Mouse (Mus musculus) hindbrain, embryonic 15.5 days (tissue): ENCODE measurements around the gene Rcor2. TPM values are rescaled to one million over a fixed set of nuclear protein-coding genes. Genes with fewer than 3 reads are reported as not detected.

Experiments used
- ATAC-seq: fragments of 200-750 bp; cut with Nextera tagmentation; 2 replicates; pipeline ENCODE4 v1.8.0; 2017; ENCODE audit warnings: low read depth, moderate number of reproducible peaks, moderate TSS enrichment; ENCODE audit not compliant: low FRiP score
- H3K27ac ChIP-seq: fragments of 300-500 bp; sonication (generic); replicated peaks from 2 replicates; pipeline ENCODE4 v1.5.1; 2015; ENCODE audit warnings: mild to moderate bottlenecking, inconsistent platforms
- H3K27me3 ChIP-seq: fragments of 300-500 bp; sonication (generic); 2 replicates; pipeline ENCODE4 v1.6.1; 2015; ENCODE audit warnings: control low read depth, inconsistent platforms
- H3K36me3 ChIP-seq: fragments of 300-500 bp; sonication (generic); 2 replicates; pipeline ENCODE4 v1.6.1; 2015; ENCODE audit warnings: control low read depth, inconsistent platforms
- H3K4me1 ChIP-seq: fragments of 300-500 bp; sonication (generic); replicated peaks from 2 replicates; pipeline ENCODE4 v1.6.1; 2015; ENCODE audit warnings: control low read depth, inconsistent platforms
- H3K4me2 ChIP-seq: fragments of 300-500 bp; sonication (generic); 2 replicates; pipeline ENCODE4 v1.6.1; 2015; ENCODE audit warnings: moderate library complexity, mild to moderate bottlenecking, inconsistent platforms
- H3K4me3 ChIP-seq: fragments of 300-500 bp; sonication (generic); 2 replicates; pipeline ENCODE4 v1.5.1; 2015; ENCODE audit warnings: mild to moderate bottlenecking, inconsistent platforms
- H3K9ac ChIP-seq: fragments of 300-500 bp; sonication (generic); 2 replicates; pipeline ENCODE4 v1.6.1; 2015; ENCODE audit warnings: inconsistent platforms
- H3K9me3 ChIP-seq: fragments of 300-500 bp; sonication (generic); 2 replicates; pipeline ENCODE4 v1.6.1; 2016; ENCODE audit warnings: control low read depth, inconsistent platforms
- WGBS: fragments of 180-500 bp; shearing (Covaris S2); methylation state at CpG from one replicate; pipeline ENCODE4 v1.1.7; 2015; 5-methylcytosine and 5-hydroxymethylcytosine counted together
- polyA plus RNA-seq: library from polyadenylated mRNA; unstranded; fragments of >200 nt; fragmentation: Nextera tagmentation; extraction: Ambion mirVana; gene quantifications from 2 replicates; pipeline ENCODE4 v1.2.1, GENCODE M21; 2015

The Rcor2 gene
- polyA plus RNA-seq, 1 experiment from 2014 or later, result 24.0 TPM

DNA sequence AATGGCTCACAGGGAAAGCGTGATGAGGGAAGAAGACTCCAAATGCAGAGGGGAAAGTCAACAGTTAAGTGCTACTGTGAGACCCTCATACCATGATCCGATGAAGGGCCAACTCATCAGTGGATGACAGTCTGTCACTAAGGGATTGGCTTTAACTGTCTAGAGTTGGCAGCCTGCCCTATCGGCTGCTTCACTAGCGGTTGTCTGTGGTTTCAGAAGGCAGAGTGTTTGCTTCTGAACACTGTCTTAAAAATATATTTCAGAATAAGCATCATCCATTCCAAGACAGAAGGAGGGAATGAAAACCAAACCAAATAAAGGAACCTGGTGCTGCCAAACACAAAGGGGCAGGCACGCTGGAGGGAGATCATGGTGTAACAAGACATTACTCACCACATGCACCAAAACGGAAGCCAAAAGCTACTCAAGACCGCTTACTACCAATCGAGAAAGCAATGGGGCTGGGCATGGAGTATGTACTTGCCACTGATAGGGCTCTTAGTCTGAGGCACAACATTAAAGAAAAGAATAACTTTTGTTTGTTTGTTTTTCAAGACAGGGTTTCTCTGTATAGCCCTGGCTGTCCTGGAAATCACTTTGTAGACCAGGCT is 48.0 kb downstream of the Rcor2 start:
- H3K4me3 ChIP-seq, result no peak overlapping the region
- no peak overlapping the region for H3K27ac ChIP-seq
- H3K9me3 ChIP-seq, result no peaks in the 10 kb centered on the region
- H3K4me2 ChIP-seq, result no peak overlapping the region
- no peak overlapping the region for H3K9ac ChIP-seq
- H3K4me1 ChIP-seq, result peaks cover 37% of the 10 kb centered on the region
- H3K27me3 ChIP-seq, result no peaks in the 10 kb centered on the region
- no peak for ATAC-seq
- 66% methylated on average over 8 of the region's 8 CpGs for WGBS
- H3K36me3 ChIP-seq, result no peaks in the 10 kb centered on the region

DNA sequence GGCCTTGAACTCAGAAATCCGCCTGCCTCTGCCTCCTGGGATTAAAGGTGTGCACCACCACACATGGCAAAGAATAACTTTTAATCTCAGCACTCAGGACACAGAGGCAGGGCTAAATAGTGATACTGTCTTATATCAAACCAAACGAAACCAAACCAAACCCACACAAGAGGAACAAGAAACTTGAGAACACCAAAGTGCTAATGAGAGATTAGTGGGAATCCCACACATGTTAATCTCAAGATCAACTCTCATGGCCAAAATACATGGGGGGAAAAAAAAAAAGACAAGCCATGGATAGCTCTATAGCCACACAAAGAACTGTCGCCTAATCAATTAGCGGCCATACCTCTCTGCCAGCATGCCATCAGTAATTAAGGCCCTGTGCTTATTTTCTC is 48.5 kb downstream of the Rcor2 start:
- Histone ChIP-seq H3K9me3 (no peaks in the 10 kb centered on the region), H3K4me2 (no peak overlapping the region), H3K4me3 (no peak overlapping the region), H3K9ac (no peak overlapping the region), H3K36me3 (no peaks in the 10 kb centered on the region), H3K4me1 (peaks cover 32% of the 10 kb centered on the region), H3K27me3 (no peaks in the 10 kb centered on the region), H3K27ac (no peak overlapping the region)
- ATAC-seq, result no peak
- 78% methylated on average over 4 of the region's 4 CpGs for WGBS

DNA sequence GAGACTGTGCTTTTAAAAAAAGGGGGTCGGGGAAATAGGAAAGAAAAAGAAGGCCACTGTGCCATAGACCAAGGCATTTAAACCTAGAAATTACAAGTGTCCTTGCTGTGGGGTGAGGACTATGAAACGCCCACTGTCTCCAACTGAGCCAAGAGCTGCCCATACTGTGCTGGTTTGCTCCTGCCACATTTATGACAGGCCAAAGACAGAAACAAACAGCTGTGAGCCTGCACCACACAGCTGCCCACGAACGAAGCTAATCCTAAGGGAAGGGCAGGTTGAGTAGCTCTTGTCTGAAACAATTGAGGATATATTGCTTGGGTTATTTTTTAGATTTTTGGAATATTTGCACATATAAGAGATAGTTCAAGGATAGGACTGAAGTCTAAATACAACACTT is 49.7 kb downstream of the Rcor2 start:
- no peaks in the 10 kb centered on the region for H3K27me3 ChIP-seq
- WGBS, result 88% methylated on average over 4 of the region's 4 CpGs
- ATAC-seq, result no peak

DNA sequence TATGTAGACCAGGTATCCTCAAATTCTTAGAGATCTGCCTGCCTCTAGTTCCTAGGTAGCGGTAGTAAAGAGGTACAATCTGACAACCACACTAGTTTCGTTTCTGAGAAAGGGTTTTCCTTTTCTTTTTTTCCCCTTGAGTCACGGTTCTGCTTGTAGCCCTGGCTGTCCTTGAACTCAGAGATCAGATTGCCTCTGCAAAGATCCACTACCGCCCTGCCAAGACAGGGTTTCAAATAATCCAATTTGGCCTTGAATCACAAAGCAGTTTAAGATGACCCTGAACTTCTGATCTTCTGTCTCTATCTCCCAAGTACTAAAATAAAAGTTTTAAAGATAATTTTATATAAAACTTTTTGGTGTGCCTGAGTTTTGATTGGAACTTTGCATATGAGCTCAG is 50.6 kb downstream of the Rcor2 start:
- Histone ChIP-seq H3K9me3 (no peaks in the 10 kb centered on the region), H3K27me3 (no peaks in the 10 kb centered on the region), H3K9ac (no peak overlapping the region), H3K4me3 (no peak overlapping the region), H3K36me3 (no peaks in the 10 kb centered on the region), H3K4me1 (peaks cover 16% of the 10 kb centered on the region), H3K27ac (no peak overlapping the region), H3K4me2 (no peak overlapping the region)
- 89% methylated on average over 4 of the region's 4 CpGs for WGBS
- no peak for ATAC-seq

More for the DNA sequence above, 49.7 kb downstream of the Rcor2 start:
- Histone ChIP-seq H3K4me1 (peaks cover 21% of the 10 kb centered on the region), H3K36me3 (no peaks in the 10 kb centered on the region), H3K4me3 (no peak overlapping the region), H3K9me3 (no peaks in the 10 kb centered on the region), H3K9ac (no peak overlapping the region), H3K27ac (no peak overlapping the region), H3K4me2 (no peak overlapping the region)

DNA sequence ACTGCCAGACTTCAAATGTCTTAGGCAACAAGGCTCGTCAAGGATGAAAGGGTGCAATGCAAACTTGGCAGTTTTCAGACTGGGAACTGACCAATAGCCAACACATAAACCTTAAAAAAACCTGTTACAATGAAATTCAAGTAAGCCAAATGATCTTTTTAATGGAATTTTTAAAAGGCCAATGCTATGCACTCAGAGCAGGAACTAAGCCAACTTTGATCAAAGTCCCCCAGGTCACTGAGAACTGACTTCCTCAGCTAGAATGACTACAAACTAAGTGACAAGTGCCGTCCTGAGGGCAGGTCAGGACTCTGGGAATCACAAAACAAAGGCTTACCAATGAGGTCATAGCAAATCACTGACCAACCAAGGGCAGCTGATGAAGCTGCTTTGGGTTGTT is 53.1 kb downstream of the Rcor2 start:
- H3K9me3 ChIP-seq, result no peaks in the 10 kb centered on the region
- peaks cover 12% of the 10 kb centered on the region for H3K4me1 ChIP-seq
- H3K27ac ChIP-seq, result no peak overlapping the region
- no peak for ATAC-seq
- H3K27me3 ChIP-seq, result no peaks in the 10 kb centered on the region
- H3K4me3 ChIP-seq, result no peak overlapping the region
- no peaks in the 10 kb centered on the region for H3K36me3 ChIP-seq
- no peak overlapping the region for H3K9ac ChIP-seq
- no peak overlapping the region for H3K4me2 ChIP-seq
- WGBS, result 76% methylated on average over 2 of the region's 2 CpGs

DNA sequence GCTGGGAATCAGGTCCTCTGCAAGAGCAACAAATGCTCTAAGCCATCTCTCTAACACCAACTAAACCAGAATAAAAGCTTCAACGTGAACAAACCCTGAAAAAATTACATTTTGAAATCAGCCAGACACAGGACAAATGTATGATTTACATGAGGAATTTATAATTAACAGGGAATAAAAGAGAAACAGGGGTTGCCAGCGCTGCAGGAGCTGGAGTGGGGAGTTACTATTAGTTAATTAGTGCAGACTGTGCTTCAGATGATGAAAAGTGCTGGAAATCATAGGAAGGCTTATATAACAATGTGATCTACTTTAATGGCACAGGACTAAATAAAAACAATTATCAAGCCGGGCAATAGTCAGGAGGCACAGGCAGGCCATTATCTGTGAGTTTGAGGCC is 54.3 kb downstream of the Rcor2 start:
- Histone ChIP-seq H3K4me2 (no peak overlapping the region), H3K9ac (no peak overlapping the region), H3K4me1 (peaks cover 2% of the 10 kb centered on the region; the same call in 1 of the 2 replicates), H3K9me3 (no peaks in the 10 kb centered on the region), H3K27me3 (no peaks in the 10 kb centered on the region), H3K36me3 (no peaks in the 10 kb centered on the region), H3K4me3 (no peak overlapping the region), H3K27ac (no peak overlapping the region)
- 84% methylated on average over 3 of the region's 3 CpGs for WGBS
- no peak for ATAC-seq

Other genes with a start within 250 kb of the Rcor2 start
- gene Fermt3, start 247.9 kb upstream of the Rcor2 start, polyA plus RNA-seq, result 4.5 and 5.2 TPM in 2 replicates
- gene Stip1, start 227.4 kb upstream of the Rcor2 start, polyA plus RNA-seq, result 218 and 229 TPM in 2 replicates
- gene Macrod1, start 210.5 kb upstream of the Rcor2 start, polyA plus RNA-seq, result 5.5 and 6.1 TPM in 2 replicates
- 9.8 and 11.1 TPM in 2 replicates for gene Flrt1, start 161.6 kb upstream of the Rcor2 start, polyA plus RNA-seq
- gene Otub1, start 61.0 kb upstream of the Rcor2 start, polyA plus RNA-seq, result 233 and 239 TPM in 2 replicates
- 1,050 and 1,125 TPM in 2 replicates for gene Cox8a, start 49.7 kb upstream of the Rcor2 start, polyA plus RNA-seq
- 62.2 and 66.2 TPM in 2 replicates for gene Naa40, start 26.1 kb upstream of the Rcor2 start, polyA plus RNA-seq
- 49.5 and 52.5 TPM in 2 replicates for gene Mark2, start 74.5 kb downstream of the Rcor2 start, polyA plus RNA-seq
- gene Spindoc, start 115.7 kb downstream of the Rcor2 start, polyA plus RNA-seq, result 28.9 and 32.2 TPM in 2 replicates
- gene 2700081O15Rik, start 150.3 kb downstream of the Rcor2 start, polyA plus RNA-seq, result 15.3 and 17.2 TPM in 2 replicates
- gene Rtn3, start 216.0 kb downstream of the Rcor2 start, polyA plus RNA-seq, result 643 and 672 TPM in 2 replicates
- gene Atl3, start 226.7 kb downstream of the Rcor2 start, polyA plus RNA-seq, result 6.6 and 6.8 TPM in 2 replicates